Mouse (Mus musculus) embryonic facial prominence, embryonic 12.5 days (tissue): ENCODE measurements around the gene Abcc4. TPM values are rescaled to one million over a fixed set of nuclear protein-coding genes. Genes with fewer than 3 reads are reported as not detected.

Experiments used
- ATAC-seq: fragments of 200-750 bp; cut with Nextera tagmentation; 2 replicates; pipeline ENCODE4 v1.8.0; 2017; ENCODE audit not compliant: insufficient number of reproducible peaks, insufficient read depth, low FRiP score, low TSS enrichment
- H3K27ac ChIP-seq: fragments of 300-500 bp; sonication (generic); 2 replicates; pipeline ENCODE4 v1.5.1; 2016; ENCODE audit warnings: mild to moderate bottlenecking
- H3K27me3 ChIP-seq: fragments of 300-500 bp; sonication (generic); 2 replicates; pipeline ENCODE4 v1.6.1; 2016; ENCODE audit warnings: mild to moderate bottlenecking, moderate library complexity
- H3K36me3 ChIP-seq: fragments of 300-500 bp; sonication (generic); 2 replicates; pipeline ENCODE4 v1.6.1; 2016; ENCODE audit warnings: mild to moderate bottlenecking
- H3K4me1 ChIP-seq: fragments of 300-500 bp; sonication (generic); 2 replicates; pipeline ENCODE4 v1.6.1; 2016
- H3K4me2 ChIP-seq: fragments of 300-500 bp; sonication (generic); replicated peaks from 2 replicates; pipeline ENCODE4 v1.6.1; 2016; ENCODE audit warnings: mild to moderate bottlenecking, moderate library complexity
- H3K4me3 ChIP-seq: fragments of 300-500 bp; sonication (generic); 2 replicates; pipeline ENCODE4 v1.5.1; 2016; ENCODE audit warnings: mild to moderate bottlenecking
- H3K9ac ChIP-seq: fragments of 300-500 bp; sonication (generic); 2 replicates; pipeline ENCODE4 v1.6.1; 2016; ENCODE audit warnings: mild to moderate bottlenecking, moderate library complexity
- H3K9me3 ChIP-seq: fragments of 300-500 bp; sonication (generic); 2 replicates; pipeline ENCODE4 v1.6.1; 2016; ENCODE audit warnings: mild to moderate bottlenecking, moderate library complexity
- whole genome bisulfite sequencing: fragments of 180-500 bp; shearing (Covaris S2); methylation state at CpG from one replicate; pipeline ENCODE4 v1.1.7; 2016; 5-methylcytosine and 5-hydroxymethylcytosine counted together
- polyA plus RNA-seq: library from polyadenylated mRNA; unstranded; fragments of >200 nt; fragmentation: Nextera tagmentation; extraction: Ambion mirVana; gene quantifications from 2 replicates; pipeline ENCODE4 v1.2.1, GENCODE M21; 2016

The Abcc4 gene
- polyA plus RNA-seq, 1 experiment from 2014 or later = 2.8 TPM

GRCm38 (mm10) chr14:118594463-118594862 is 111.6 kb downstream of the Abcc4 start:
- 89% methylated on average over 13 of the region's 13 CpGs for WGBS
- H3K36me3 ChIP-seq = 0 out of 2 replicates have a peak, but pooled peaks cover 3% of the 10 kb centered on the region
- H3K4me3 ChIP-seq = no peak overlapping the region
- no peak for ATAC-seq
- no peak overlapping the region for H3K4me2 ChIP-seq
- H3K27me3 ChIP-seq = no peaks in the 10 kb centered on the region
- no peaks in the 10 kb centered on the region for H3K9me3 ChIP-seq
- no peak overlapping the region for H3K27ac ChIP-seq
- no peak overlapping the region for H3K9ac ChIP-seq
- H3K4me1 ChIP-seq = no peaks in the 10 kb centered on the region

DNA sequence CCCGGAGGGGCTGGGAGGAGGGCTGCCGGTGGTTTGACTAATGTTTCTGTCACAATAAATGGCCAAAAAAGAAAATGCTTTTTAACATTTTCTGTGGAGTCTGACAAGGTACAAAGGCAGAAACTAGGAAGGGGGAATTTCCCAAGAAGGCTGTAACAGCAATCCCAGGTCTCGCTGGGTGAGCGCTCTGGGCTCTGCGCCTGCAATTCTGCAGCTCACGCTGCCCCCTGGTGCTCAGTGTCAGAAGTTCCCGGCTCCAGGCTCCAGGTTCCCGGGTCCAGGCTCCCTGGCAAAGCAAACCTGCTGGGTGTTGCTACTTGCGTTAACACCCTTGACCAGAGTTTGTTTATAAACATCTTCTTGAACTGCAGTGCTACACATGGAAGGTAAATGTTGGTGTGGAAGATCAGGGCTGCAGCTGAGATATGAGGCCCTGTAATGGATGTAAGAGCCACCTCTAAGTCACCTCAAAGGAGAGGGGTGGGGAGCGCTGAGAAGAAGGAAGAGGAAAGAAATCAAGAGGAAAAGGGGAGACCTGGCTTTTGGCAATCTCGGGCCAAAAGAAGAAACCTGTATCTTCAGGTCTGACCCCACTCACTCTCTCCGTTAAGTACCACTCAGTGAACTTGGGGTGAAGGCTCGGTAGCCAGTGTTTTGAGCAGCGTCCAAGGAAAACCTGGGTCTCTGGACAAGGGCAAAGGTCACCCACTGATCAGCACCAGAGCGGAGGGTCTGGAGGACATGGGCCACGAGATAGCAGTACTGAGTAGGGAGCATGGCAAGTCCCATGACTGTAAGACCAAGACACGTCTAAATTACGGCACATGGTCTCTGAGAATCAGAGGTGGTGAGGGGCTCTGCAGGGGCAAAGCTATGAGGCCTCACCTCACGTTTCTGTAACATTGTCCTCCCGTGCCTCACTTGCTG is 114.3 kb downstream of the Abcc4 start:
- 52% methylated on average over 20 of the region's 20 CpGs for WGBS
- ATAC-seq = peak; percentile 67; the same call in 1 of the 2 replicates
- Histone ChIP-seq H3K4me1 (no peaks in the 10 kb centered on the region), H3K27ac (no peak overlapping the region), H3K9me3 (no peaks in the 10 kb centered on the region), H3K9ac (no peak overlapping the region), H3K4me3 (no peak overlapping the region), H3K27me3 (no peaks in the 10 kb centered on the region), H3K36me3 (no peaks in the 10 kb centered on the region), H3K4me2 (no peak overlapping the region)

DNA sequence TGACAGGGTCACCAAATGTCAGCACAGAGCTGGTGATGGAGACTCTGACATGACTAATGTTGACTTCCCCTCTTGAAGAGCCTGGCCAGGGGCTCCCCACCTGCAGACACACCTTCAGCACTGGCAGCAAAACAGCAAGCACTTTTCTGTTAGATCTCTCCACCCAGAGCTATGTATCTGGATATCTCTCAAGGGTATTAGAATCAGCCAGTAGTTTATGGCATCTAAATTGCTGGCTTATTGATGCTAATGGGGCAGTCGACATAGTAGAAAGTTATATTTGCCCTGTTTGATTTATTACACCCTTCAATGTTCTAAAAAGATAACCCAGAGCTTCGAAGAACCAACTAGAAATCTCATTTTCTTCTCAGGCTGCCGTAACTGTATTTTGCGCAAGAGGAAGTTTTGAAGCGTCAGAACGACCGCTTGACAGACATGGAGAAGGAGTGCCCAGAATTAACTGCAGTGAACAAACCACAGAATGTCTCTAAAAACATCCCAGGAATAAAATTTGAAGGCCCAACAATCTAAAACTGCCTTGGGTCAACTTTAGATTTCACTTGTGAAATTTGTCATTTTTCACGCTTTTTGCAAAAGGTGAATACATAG is 123.6 kb downstream of the Abcc4 start:
- Histone ChIP-seq H3K27ac (no peak overlapping the region), H3K4me1 (no peaks in the 10 kb centered on the region), H3K4me2 (no peak overlapping the region), H3K36me3 (no peaks in the 10 kb centered on the region), H3K9ac (no peak overlapping the region), H3K9me3 (no peaks in the 10 kb centered on the region), H3K4me3 (no peak overlapping the region), H3K27me3 (no peaks in the 10 kb centered on the region)
- no peak for ATAC-seq
- WGBS = 85% methylated on average over 8 of the region's 8 CpGs

GRCm38 (mm10) chr14:118581673-118582072 is 124.3 kb downstream of the Abcc4 start:
- no peaks in the 10 kb centered on the region for H3K9me3 ChIP-seq
- no peak overlapping the region for H3K4me2 ChIP-seq
- 69% methylated on average over 8 of the region's 8 CpGs for WGBS
- no peak overlapping the region for H3K4me3 ChIP-seq
- no peak for ATAC-seq
- no peaks in the 10 kb centered on the region for H3K27me3 ChIP-seq
- no peaks in the 10 kb centered on the region for H3K36me3 ChIP-seq
- no peak overlapping the region for H3K27ac ChIP-seq
- no peaks in the 10 kb centered on the region for H3K4me1 ChIP-seq
- H3K9ac ChIP-seq = no peak overlapping the region

- WGBS = 88% methylated on average over 19 of the region's 19 CpGs
- ATAC-seq = no peak
- H3K27me3 ChIP-seq = no peaks in the 10 kb centered on the region
Measured at GRCm38 (mm10) chr14:118579013-118579728, 126.8 kb downstream of the Abcc4 start.

GRCm38 (mm10) chr14:118577895-118578294 is 128.1 kb downstream of the Abcc4 start:
- no peaks in the 10 kb centered on the region for H3K27me3 ChIP-seq
- no peak overlapping the region for H3K4me2 ChIP-seq
- no peak overlapping the region for H3K9ac ChIP-seq
- no peaks in the 10 kb centered on the region for H3K9me3 ChIP-seq
- no peak overlapping the region for H3K27ac ChIP-seq
- H3K4me3 ChIP-seq = no peak overlapping the region
- ATAC-seq = no peak
- 0 out of 2 replicates have a peak, but pooled peaks cover 3% of the 10 kb centered on the region for H3K4me1 ChIP-seq
- H3K36me3 ChIP-seq = no peaks in the 10 kb centered on the region
- 88% methylated on average over 5 of the region's 5 CpGs for WGBS

More at GRCm38 (mm10) chr14:118579013-118579728, 126.8 kb downstream of the Abcc4 start:
- Histone ChIP-seq H3K27ac (no peak overlapping the region), H3K9ac (no peak overlapping the region), H3K4me1 (no peaks in the 10 kb centered on the region), H3K4me2 (no peak overlapping the region), H3K36me3 (no peaks in the 10 kb centered on the region), H3K9me3 (no peaks in the 10 kb centered on the region), H3K4me3 (no peak overlapping the region)

GRCm38 (mm10) chr14:118572688-118573245 is 133.3 kb downstream of the Abcc4 start:
- no peak overlapping the region for H3K27ac ChIP-seq
- H3K4me2 ChIP-seq = no peak overlapping the region
- H3K9me3 ChIP-seq = no peaks in the 10 kb centered on the region
- H3K27me3 ChIP-seq = no peaks in the 10 kb centered on the region
- H3K36me3 ChIP-seq = no peaks in the 10 kb centered on the region
- 70% methylated on average over 9 of the region's 9 CpGs for WGBS
- 0 out of 2 replicates have a peak, but pooled peaks cover 3% of the 10 kb centered on the region for H3K4me1 ChIP-seq
- no peak overlapping the region for H3K9ac ChIP-seq
- ATAC-seq = no peak
- no peak overlapping the region for H3K4me3 ChIP-seq

DNA sequence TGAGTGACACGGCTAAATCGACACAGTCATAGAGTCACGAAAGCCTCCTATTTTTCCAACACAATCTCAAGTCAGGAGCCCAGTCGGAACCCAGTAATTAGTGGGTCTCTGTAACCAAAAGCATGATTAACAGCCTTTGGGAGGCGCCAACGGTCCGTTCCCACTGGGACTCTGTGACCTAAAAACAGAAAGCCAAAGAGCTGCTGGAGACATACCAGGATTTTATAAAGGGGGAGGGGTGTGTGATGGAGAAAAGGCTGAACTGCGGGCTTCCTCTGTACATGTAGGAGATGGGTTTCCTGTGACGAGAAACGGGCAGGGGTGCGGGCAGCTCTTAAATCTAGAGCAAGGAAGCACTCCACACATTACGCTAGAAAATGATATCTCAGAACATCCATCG is 136.4 kb downstream of the Abcc4 start:
- Histone ChIP-seq H3K36me3 (no peaks in the 10 kb centered on the region), H3K9me3 (no peaks in the 10 kb centered on the region), H3K27ac (no peak overlapping the region), H3K27me3 (no peaks in the 10 kb centered on the region), H3K9ac (no peak overlapping the region), H3K4me1 (0 out of 2 replicates have a peak, but pooled peaks cover 3% of the 10 kb centered on the region), H3K4me2 (no peak overlapping the region), H3K4me3 (no peak overlapping the region)
- no peak for ATAC-seq
- 86% methylated on average over 13 of the region's 13 CpGs for WGBS

GRCm38 (mm10) chr14:118568116-118568673 is 137.8 kb downstream of the Abcc4 start:
- Histone ChIP-seq H3K27ac (no peak overlapping the region), H3K9me3 (no peaks in the 10 kb centered on the region), H3K9ac (no peak overlapping the region), H3K4me1 (no peaks in the 10 kb centered on the region), H3K4me3 (no peak overlapping the region), H3K4me2 (no peak overlapping the region), H3K27me3 (no peaks in the 10 kb centered on the region), H3K36me3 (no peaks in the 10 kb centered on the region)
- no peak for ATAC-seq
- 81% methylated on average over 17 of the region's 17 CpGs for WGBS

- 79% methylated on average over 5 of the region's 5 CpGs for WGBS
- ATAC-seq = no peak
- H3K9ac ChIP-seq = no peak overlapping the region
Measured at GRCm38 (mm10) chr14:118566809-118567208, 139.2 kb downstream of the Abcc4 start.

DNA sequence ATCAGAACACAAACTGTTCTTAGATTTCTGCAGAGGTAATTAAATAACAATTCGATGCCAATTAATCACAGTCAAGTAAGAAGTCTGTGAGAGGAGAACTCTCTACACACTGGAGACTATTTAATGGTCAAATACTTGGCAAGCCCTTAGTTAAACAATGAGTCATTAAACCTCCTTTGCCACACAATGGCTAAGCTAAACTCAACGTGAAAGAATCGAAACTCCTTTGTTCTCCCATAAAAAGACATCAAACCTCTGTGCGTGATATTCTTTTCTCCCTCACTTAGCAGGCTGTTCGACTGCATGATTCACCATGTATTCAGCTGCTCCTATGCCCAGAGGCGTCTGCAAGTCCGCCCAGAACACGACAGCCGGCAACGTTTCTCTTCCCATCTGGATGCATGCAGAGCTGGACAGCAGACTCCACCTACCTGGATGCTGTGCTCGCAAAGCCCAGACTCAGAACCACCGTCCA is 139.8 kb downstream of the Abcc4 start:
- H3K4me2 ChIP-seq = no peak overlapping the region
- no peaks in the 10 kb centered on the region for H3K27me3 ChIP-seq
- no peak for ATAC-seq
- H3K4me3 ChIP-seq = no peak overlapping the region
- 54% methylated on average over 12 of the region's 12 CpGs for WGBS
- H3K9ac ChIP-seq = no peak overlapping the region
- H3K27ac ChIP-seq = no peak overlapping the region
- no peaks in the 10 kb centered on the region for H3K4me1 ChIP-seq
- no peaks in the 10 kb centered on the region for H3K9me3 ChIP-seq
- no peaks in the 10 kb centered on the region for H3K36me3 ChIP-seq

More at GRCm38 (mm10) chr14:118566809-118567208, 139.2 kb downstream of the Abcc4 start:
- H3K9me3 ChIP-seq = no peaks in the 10 kb centered on the region
- H3K4me1 ChIP-seq = no peaks in the 10 kb centered on the region
- no peak overlapping the region for H3K4me3 ChIP-seq
- H3K4me2 ChIP-seq = no peak overlapping the region
- H3K36me3 ChIP-seq = no peaks in the 10 kb centered on the region
- no peaks in the 10 kb centered on the region for H3K27me3 ChIP-seq
- no peak overlapping the region for H3K27ac ChIP-seq
